Mouse (Mus musculus) MEL (cell line): ENCODE data around the gene Ncmap. TPM values are rescaled to one million over a fixed set of nuclear protein-coding genes. Genes with fewer than 3 reads are reported as not detected.

Experiments
- DNase-seq: peaks from one replicate; pipeline ENCODE4 v3.0.0; 2011; ENCODE audit warnings: low read depth, low spot score
- H3K27ac ChIP-seq: 2 replicates; pipeline ENCODE4 v1.5.1; 2012; ENCODE audit warnings: low read depth, mild to moderate bottlenecking, control low read depth, low read length, moderate library complexity; ENCODE audit not compliant: control insufficient read depth
- H3K27me3 ChIP-seq, 2 experiments: fragments of 150-350 bp in 1 of 2; sonication (generic) in 1 of 2; 2 replicates each; pipeline ENCODE4 v1.6.1; 2012; ENCODE audit warnings: low read length in 2 of 2, mild to moderate bottlenecking in 2 of 2, improper control_type of control experiment in 1 of 2, moderate library complexity in 1 of 2; ENCODE audit not compliant: insufficient read depth in 2 of 2, control insufficient read depth in 1 of 2
- H3K36me3 ChIP-seq, 2 experiments: 2 replicates each; pipeline ENCODE4 v1.6.1; 2012 to 2014; ENCODE audit warnings: low read length in 2 of 2, improper control_type of control experiment in 1 of 2, inconsistent platforms in 1 of 2, mild to moderate bottlenecking in 1 of 2; ENCODE audit not compliant: insufficient read depth in 2 of 2, control insufficient read depth in 1 of 2
- H3K4me1 ChIP-seq, 2 experiments: fragments of 150-350 bp in 1 of 2; sonication (generic) in 1 of 2; 2 replicates each; pipeline ENCODE4 v1.6.1; 2012; ENCODE audit warnings: low read length in 2 of 2, improper control_type of control experiment in 1 of 2, mild to moderate bottlenecking in 1 of 2; ENCODE audit not compliant: insufficient read depth in 2 of 2, control insufficient read depth in 1 of 2
- H3K4me3 ChIP-seq, 2 experiments: fragments of 150-350 bp in 1 of 2; sonication (generic) in 1 of 2; 2 replicates each; pipeline ENCODE4 v1.5.1; 2012; ENCODE audit warnings: low read depth in 2 of 2, low read length in 2 of 2, mild to moderate bottlenecking in 2 of 2, moderate library complexity in 2 of 2, control low read depth in 1 of 2, improper control_type of control experiment in 1 of 2; ENCODE audit not compliant: control insufficient read depth in 1 of 2, insufficient read depth in 1 of 2
- H3K79me2 ChIP-seq: 2 replicates; pipeline ENCODE4 v1.6.1; 2012; ENCODE audit warnings: mild to moderate bottlenecking, low read length, moderate library complexity; ENCODE audit not compliant: control insufficient read depth, poor library complexity, insufficient read depth
- H3K9ac ChIP-seq: 2 replicates; pipeline ENCODE4 v1.6.1; 2012; ENCODE audit warnings: low read depth, mild to moderate bottlenecking, control low read depth, low read length, moderate library complexity; ENCODE audit not compliant: control insufficient read depth, poor library complexity, severe bottlenecking
- H3K9me3 ChIP-seq: fragments of 150-350 bp; sonication (generic); replicated peaks from 2 replicates; pipeline ENCODE4 v1.6.1; 2012; ENCODE audit warnings: mild to moderate bottlenecking, low read length, improper control_type of control experiment, moderate library complexity; ENCODE audit not compliant: insufficient read depth
- BHLHE40 ChIP-seq: IDR thresholded peaks from 2 replicates; pipeline ENCODE4 v1.6.1; 2012; ENCODE audit warnings: low read depth, mild to moderate bottlenecking, inconsistent platforms, low read length, improper control_type of control experiment, borderline replicate concordance
- CHD1 ChIP-seq: IDR thresholded peaks from 2 replicates; pipeline ENCODE4 v1.6.1; 2012; ENCODE audit warnings: low read depth, mild to moderate bottlenecking, inconsistent platforms, low read length, improper control_type of control experiment
- CHD2 ChIP-seq: IDR thresholded peaks from 2 replicates; pipeline ENCODE4 v1.6.1; 2011; ENCODE audit warnings: low read length, improper control_type of control experiment
- CTCF ChIP-seq, 3 experiments: IDR thresholded peaks in 2 of 3; conservative IDR thresholded peaks in 1 of 3; 2 replicates each; pipeline ENCODE4 v1.5.1; 2011 to 2012; ENCODE audit warnings: low read length in 3 of 3, low read depth in 2 of 3, mild to moderate bottlenecking in 2 of 3, improper control_type of control experiment in 1 of 3, inconsistent platforms in 1 of 3, mixed read lengths in 1 of 3, moderate library complexity in 1 of 3; ENCODE audit not compliant: control insufficient read depth in 1 of 3, insufficient read depth in 1 of 3, poor library complexity in 1 of 3, severe bottlenecking in 1 of 3
- EP300 ChIP-seq, 2 experiments: IDR thresholded peaks; 2 replicates each; pipeline ENCODE4 v1.6.1; 2011; ENCODE audit warnings: improper control_type of control experiment in 2 of 2, low read length in 2 of 2, low read depth in 1 of 2, mild to moderate bottlenecking in 1 of 2
- GABPA ChIP-seq: IDR thresholded peaks from 2 replicates; pipeline ENCODE4 v1.6.1; 2012; ENCODE audit warnings: low read depth, mild to moderate bottlenecking, inconsistent platforms, low read length, improper control_type of control experiment, moderate library complexity
- GATA1 ChIP-seq: IDR thresholded peaks from 2 replicates; pipeline ENCODE4 v1.6.1; 2011; ENCODE audit warnings: low read depth, low read length, improper control_type of control experiment
- HCFC1 ChIP-seq: IDR thresholded peaks from 2 replicates; pipeline ENCODE4 v1.6.1; 2012; ENCODE audit warnings: low read depth, mild to moderate bottlenecking, inconsistent platforms, low read length, improper control_type of control experiment, moderate library complexity
- JUND ChIP-seq: IDR thresholded peaks from 2 replicates; pipeline ENCODE4 v1.6.1; 2011; ENCODE audit warnings: low read depth, mild to moderate bottlenecking, improper control_type of control experiment, low read length
- KAT2A ChIP-seq: conservative IDR thresholded peaks from 2 replicates; pipeline ENCODE4 v1.6.1; 2012; ENCODE audit warnings: low read depth, low read length, improper control_type of control experiment, inconsistent platforms
- MAZ ChIP-seq: IDR thresholded peaks from 2 replicates; pipeline ENCODE4 v1.6.1; 2012; ENCODE audit warnings: low read depth, mild to moderate bottlenecking, inconsistent platforms, low read length, improper control_type of control experiment
- MXI1 ChIP-seq: IDR thresholded peaks from 2 replicates; pipeline ENCODE4 v1.6.1; 2011; ENCODE audit warnings: mild to moderate bottlenecking, low read depth, low read length, improper control_type of control experiment
- NELFE ChIP-seq: IDR thresholded peaks from 2 replicates; pipeline ENCODE4 v1.6.1; 2011; ENCODE audit warnings: low read depth, low read length, improper control_type of control experiment
- POLR2A ChIP-seq, 2 experiments: IDR thresholded peaks; 2 replicates each; pipeline ENCODE4 v1.6.1; 2011 to 2012; ENCODE audit warnings: low read length in 2 of 2, mild to moderate bottlenecking in 2 of 2, control low read depth in 1 of 2, improper control_type of control experiment in 1 of 2, low read depth in 1 of 2, moderate library complexity in 1 of 2; ENCODE audit not compliant: control insufficient read depth in 1 of 2, insufficient read depth in 1 of 2, poor library complexity in 1 of 2
- RAD21 ChIP-seq: IDR thresholded peaks from 2 replicates; pipeline ENCODE4 v1.6.1; 2011; ENCODE audit warnings: mild to moderate bottlenecking, low read depth, low read length, improper control_type of control experiment
- USF2 ChIP-seq, 2 experiments: IDR thresholded peaks; 2 replicates each; pipeline ENCODE4 v1.6.1; 2011 to 2012; ENCODE audit warnings: improper control_type of control experiment in 2 of 2, low read length in 2 of 2, borderline replicate concordance in 1 of 2, inconsistent platforms in 1 of 2, low read depth in 1 of 2, mild to moderate bottlenecking in 1 of 2; ENCODE audit not compliant: insufficient read depth in 1 of 2
- ZNF384 ChIP-seq: IDR thresholded peaks from 2 replicates; pipeline ENCODE4 v1.6.1; 2012; ENCODE audit warnings: low read depth, mild to moderate bottlenecking, inconsistent platforms, low read length, improper control_type of control experiment
- polyA plus RNA-seq, 2 experiments: library from polyadenylated mRNA; stranded (reverse) in 1 of 2; unstranded in 1 of 2; fragments of >175 nt in 1 of 2; fragments of >200 nt in 1 of 2; gene quantifications; 2 replicates each; pipeline versions ENCODE4 v1.2.1 to v1.2.4; 2012; ENCODE audit warnings: low replicate concordance in 2 of 2, low read depth in 1 of 2; ENCODE audit not compliant: insufficient read length in 2 of 2, insufficient read depth in 1 of 2, missing spikeins in 1 of 2
- total RNA-seq: library from RNA; depleted of rRNA; stranded (reverse); fragments of 300-350 nt; gene quantifications from 2 replicates; pipeline ENCODE4 v1.2.3, GENCODE M21; 2012

Gene Ncmap
- total and polyA plus RNA-seq, 3 experiments, result 0.08 to 0.22 TPM; not detected in 1

- Histone ChIP-seq H3K27me3 (no peaks in the 10 kb centered on the region), H3K27ac (no peak overlapping the region), H3K9ac (no peak overlapping the region), H3K4me3 (no peak overlapping the region), H3K9me3 (no peaks in the 10 kb centered on the region), H3K79me2 (no peaks in the 10 kb centered on the region)
- no peak for DNase-seq
- TF ChIP-seq BHLHE40 (no peak), RAD21 (no peak), CHD1 (no peak), GABPA (no peak), POLR2A (IDR thresholded peaks at IDR 0.05; ENCODE audit: control insufficient read depth in 1 of 2, insufficient read depth in 1 of 2, low read depth in 1 of 2, low read length in 2 of 2, poor library complexity in 1 of 2) (no peak), EP300 (IDR thresholded peaks at IDR 0.05; ENCODE audit: low read depth in 1 of 2, low read length in 2 of 2) (no peak), MAZ (no peak), MXI1 (no peak), USF2 (IDR thresholded peaks at IDR 0.05; ENCODE audit: borderline replicate concordance in 1 of 2, insufficient read depth in 1 of 2, low read depth in 1 of 2, low read length in 2 of 2) (no peak), NELFE (no peak), ZNF384 (no peak), HCFC1 (no peak), KAT2A (no peak), GATA1 (no peak), JUND (no peak)
- TF ChIP-seq, all 39 proteins: peak for 0
- Histone ChIP-seq H3K36me3 (no peaks in the 10 kb centered on the region), H3K4me1 (0 out of 4 replicates have a peak, but pooled peaks cover 0 to 5% of the 10 kb centered on the region in 2 experiments)
Measured at GRCm38 (mm10) chr4:135381355-135381754, 16.7 kb downstream of the Ncmap start.

- Histone ChIP-seq H3K9me3 (no peaks in the 10 kb centered on the region), H3K27me3 (no peaks in the 10 kb centered on the region)
Measured at GRCm38 (mm10) chr4:135377241-135377640, 20.8 kb downstream of the Ncmap start.

More at GRCm38 (mm10) chr4:135377241-135377640, 20.8 kb downstream of the Ncmap start:
- Histone ChIP-seq H3K36me3 (no peaks in the 10 kb centered on the region), H3K4me1 (no peaks in the 10 kb centered on the region), H3K27ac (no peak overlapping the region), H3K9ac (no peak overlapping the region), H3K4me3 (no peak overlapping the region), H3K79me2 (no peaks in the 10 kb centered on the region)
- DNase-seq, result no peak
- TF ChIP-seq CHD2, result no peak
- no peak for TF ChIP-seq NELFE
- TF ChIP-seq CTCF (IDR thresholded peaks at IDR 0.05 in 2 of 3, conservative IDR thresholded peaks at IDR 0.05 in 1 of 3; ENCODE audit: control insufficient read depth in 1 of 3, insufficient read depth in 1 of 3, low read depth in 2 of 3, low read length in 3 of 3, poor library complexity in 1 of 3, severe bottlenecking in 1 of 3), result no peak
